Mouse (Mus musculus) left cerebral cortex, postnatal 14 days (tissue): ENCODE results near the gene Drd4. TPM values are rescaled to one million over a fixed set of nuclear protein-coding genes. Genes with fewer than 3 reads are reported as not detected.

Source experiments
- total RNA-seq, 2 experiments: library from RNA; stranded (reverse); gene quantifications; 2 replicates each; pipeline ENCODE4 v1.2.3; 2021

Gene Drd4
- total RNA-seq, 2 experiments from 2014 or later = 0.15 to 0.27 TPM

Other genes with a start within 250 kb of the Drd4 start
- 10 to 100 TPM; 92.9 to 93.9 TPM for gene B4galnt4, start 230.9 kb upstream of the Drd4 start, total RNA-seq
- under 1 TPM in 1 of 2 experiments, not detected in 1; 0.55 TPM for gene Pkp3, start 213.8 kb upstream of the Drd4 start, total RNA-seq
- 1 to 10 TPM; 2.5 to 2.6 TPM for gene Sigirr, start 191.4 kb upstream of the Drd4 start, total RNA-seq
- not detected for gene Ano9, start 174.2 kb upstream of the Drd4 start, total RNA-seq
- gene Ptdss2, start 169.6 kb upstream of the Drd4 start, total RNA-seq = 10 to 100 TPM; 52.9 to 65.6 TPM
- gene Rnh1, start 119.1 kb upstream of the Drd4 start, total RNA-seq = 10 to 100 TPM; 25.8 to 25.9 TPM
- gene Hras, start 98.0 kb upstream of the Drd4 start, total RNA-seq = 100 to 1,000 TPM; 249 to 272 TPM
- gene Lrrc56, start 97.8 kb upstream of the Drd4 start, total RNA-seq = 1 to 10 TPM; 3.6 to 4.5 TPM
- not detected for gene Lmntd2, start 77.9 kb upstream of the Drd4 start, total RNA-seq
- gene Rassf7, start 76.1 kb upstream of the Drd4 start, total RNA-seq = under 1 TPM in 1 of 2 experiments, not detected in 1; 0.47 TPM
- 10 to 100 TPM; 65.9 to 66.6 TPM for gene Phrf1, start 63.2 kb upstream of the Drd4 start, total RNA-seq
- 1 to 10 TPM in 1 of 2 experiments, not detected in 1; 1.4 TPM for gene Irf7, start 25.5 kb upstream of the Drd4 start, total RNA-seq
- gene Cdhr5, start 15.2 kb upstream of the Drd4 start, total RNA-seq = not detected
- gene Sct, start 12.9 kb upstream of the Drd4 start, total RNA-seq = not detected
- gene Deaf1, start 35.7 kb downstream of the Drd4 start, total RNA-seq = 100 to 1,000 TPM; 164 to 170 TPM
- 10 to 100 TPM; 23.6 to 30.6 TPM for gene Tmem80, start 35.7 kb downstream of the Drd4 start, total RNA-seq
- 1 to 10 TPM; 1.3 to 1.8 TPM for gene Eps8l2, start 46.9 kb downstream of the Drd4 start, total RNA-seq
- gene Taldo1, start 100.2 kb downstream of the Drd4 start, total RNA-seq = 100 to 1,000 TPM; 102 to 119 TPM
- gene Gatd1, start 122.1 kb downstream of the Drd4 start, total RNA-seq = 10 to 100 TPM; 36.0 to 42.6 TPM
- gene Cend1, start 137.5 kb downstream of the Drd4 start, total RNA-seq = 100 to 1,000 TPM; 338 to 362 TPM
- 100 to 1,000 TPM; 331 to 339 TPM for gene Slc25a22, start 145.9 kb downstream of the Drd4 start, total RNA-seq
- 1 to 10 TPM; 1.2 to 2.4 TPM for gene Pidd1, start 152.0 kb downstream of the Drd4 start, total RNA-seq
- 100 to 1,000 TPM; 572 to 599 TPM for gene Rplp2, start 155.4 kb downstream of the Drd4 start, total RNA-seq
- 10 to 100 TPM; 22.9 to 28.8 TPM for gene Pnpla2, start 163.2 kb downstream of the Drd4 start, total RNA-seq
- gene Cracr2b, start 169.1 kb downstream of the Drd4 start, total RNA-seq = 1 to 10 TPM; 5.3 to 5.6 TPM
- gene Cd151, start 175.4 kb downstream of the Drd4 start, total RNA-seq = 10 to 100 TPM; 27.5 to 33.8 TPM
- gene Polr2l, start 183.1 kb downstream of the Drd4 start, total RNA-seq = 10 to 100 TPM; 43.8 to 44.4 TPM
- 10 to 100 TPM; 23.2 to 23.7 TPM for gene Tspan4, start 183.2 kb downstream of the Drd4 start, total RNA-seq
- 10 to 100 TPM; 72.0 to 73.5 TPM for gene Chid1, start 247.9 kb downstream of the Drd4 start, total RNA-seq